Mouse (Mus musculus) testis, adult 2 months (tissue): ENCODE data around the gene Gm10358.

Source experiments
- CTCF ChIP-seq: fragments of 200-500 bp; IDR thresholded peaks from 2 replicates; pipeline ENCODE4 v1.5.1; 2012; ENCODE audit warnings: low read depth, mild to moderate bottlenecking, inconsistent platforms, low read length, moderate library complexity; ENCODE audit not compliant: control insufficient read depth, insufficient read depth, insufficient replicate concordance
- POLR2A ChIP-seq: fragments of 200-500 bp; IDR thresholded peaks from 2 replicates; pipeline ENCODE4 v1.6.1; 2012; ENCODE audit warnings: low read depth, mild to moderate bottlenecking, inconsistent platforms, low read length, moderate library complexity; ENCODE audit not compliant: control insufficient read depth

DNA sequence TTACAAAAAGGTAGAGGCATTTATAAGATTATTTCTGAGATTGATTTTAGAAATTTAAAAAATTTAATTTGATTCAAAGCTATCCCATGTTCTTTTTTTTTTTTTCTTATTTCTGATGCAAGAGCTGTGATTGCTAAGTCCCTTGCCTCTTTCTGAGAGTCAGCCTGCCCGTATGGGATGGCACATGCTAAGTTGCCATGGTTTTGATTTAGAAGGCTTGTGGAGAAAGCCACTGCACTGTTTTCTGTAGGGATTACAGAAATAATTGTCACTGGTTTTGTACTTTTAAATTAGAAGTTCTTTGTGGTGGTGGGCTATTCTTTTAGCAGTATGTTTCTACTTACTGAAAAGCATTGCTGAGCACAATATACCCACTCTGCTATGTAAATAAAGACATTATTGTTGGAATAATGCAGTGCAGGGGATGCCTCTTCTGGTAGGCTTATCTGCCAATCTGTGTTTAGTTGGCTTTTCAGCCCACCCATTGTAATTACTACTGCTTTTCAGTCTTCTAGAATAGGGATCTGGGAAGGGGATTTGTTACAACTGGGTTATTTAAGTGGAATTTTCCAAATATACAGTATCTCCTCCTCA, 30.8 kb downstream of the Gm10358 start:
- TF ChIP-seq CTCF (no peak), POLR2A (no peak)
